Mouse (Mus musculus) mature B cell (primary cell): Measurements from ENCODE around the gene Rai1.

Experiments used
- in situ Hi-C: fragments of 300-500 bp; cut with MboI; formaldehyde crosslinking; loops from 2 replicates; pipeline ENCODE4 v1.14.3; 2019

Rai1 gene

DNA sequence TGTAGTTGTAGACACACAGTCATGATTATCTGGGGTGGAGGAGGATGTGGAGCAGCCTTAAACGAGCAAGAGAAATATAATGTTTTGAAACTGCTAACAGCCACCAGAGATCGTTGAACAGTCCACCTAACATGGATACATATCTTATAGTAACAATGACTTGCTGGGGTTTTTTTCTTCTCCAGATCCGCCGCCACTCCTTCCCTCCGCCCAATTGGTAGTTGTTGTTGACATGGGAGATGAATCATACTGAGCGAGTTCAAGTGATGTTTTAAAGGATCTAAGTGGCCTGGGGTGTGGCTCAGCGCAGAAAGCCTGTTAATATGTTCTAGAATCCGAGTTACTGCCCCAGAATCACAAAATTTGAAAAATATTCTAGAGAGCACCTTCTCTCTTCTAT is 114.8 kb downstream of the Rai1 start:
- in situ Hi-C loops: no loop called here

- in situ Hi-C loops: no loop called here
These were observed 115.5 kb downstream of the Rai1 start for GRCm38 (mm10) chr11:60220291-60220804.

DNA sequence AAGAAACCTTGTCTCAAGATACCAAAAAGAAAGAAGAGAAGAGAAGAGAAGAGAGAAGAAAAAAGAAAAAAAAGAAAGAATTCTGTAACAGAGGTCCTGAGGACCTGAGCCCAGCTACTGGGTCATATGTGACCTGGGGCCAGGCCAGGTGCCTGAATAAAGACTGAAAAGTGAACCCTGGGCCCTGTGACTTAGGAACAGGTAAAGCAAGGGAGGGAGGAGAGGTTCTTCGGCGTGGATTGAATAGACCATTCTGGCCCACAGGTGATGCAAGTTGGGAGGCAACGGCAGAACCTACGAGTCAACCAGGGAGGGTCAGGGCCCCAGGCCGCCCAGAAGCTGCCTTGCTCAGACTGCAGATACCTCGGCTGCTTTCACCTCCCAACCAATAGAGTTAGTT is 116.6 kb downstream of the Rai1 start:
- in situ Hi-C loops: no loop called here

DNA sequence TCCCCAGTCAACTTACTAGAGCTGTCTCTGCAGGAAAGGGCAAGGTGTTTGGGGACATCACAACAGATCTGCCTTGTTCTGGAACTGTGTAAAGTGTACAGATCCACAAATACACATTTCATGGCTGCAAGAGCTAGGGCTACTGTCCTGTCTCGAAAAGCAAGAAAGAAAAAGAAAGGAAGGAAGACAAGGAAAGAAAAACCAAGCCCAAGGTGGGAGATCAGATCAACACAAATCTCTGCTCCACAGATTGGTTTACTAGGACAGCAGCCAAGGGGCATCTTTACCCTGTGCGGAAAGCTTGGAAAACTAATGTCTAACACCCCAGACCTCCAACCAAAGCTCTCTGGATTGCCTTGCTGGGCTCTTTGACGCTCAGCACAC is 117.3 kb downstream of the Rai1 start:
- in situ Hi-C loops: no loop called here

DNA sequence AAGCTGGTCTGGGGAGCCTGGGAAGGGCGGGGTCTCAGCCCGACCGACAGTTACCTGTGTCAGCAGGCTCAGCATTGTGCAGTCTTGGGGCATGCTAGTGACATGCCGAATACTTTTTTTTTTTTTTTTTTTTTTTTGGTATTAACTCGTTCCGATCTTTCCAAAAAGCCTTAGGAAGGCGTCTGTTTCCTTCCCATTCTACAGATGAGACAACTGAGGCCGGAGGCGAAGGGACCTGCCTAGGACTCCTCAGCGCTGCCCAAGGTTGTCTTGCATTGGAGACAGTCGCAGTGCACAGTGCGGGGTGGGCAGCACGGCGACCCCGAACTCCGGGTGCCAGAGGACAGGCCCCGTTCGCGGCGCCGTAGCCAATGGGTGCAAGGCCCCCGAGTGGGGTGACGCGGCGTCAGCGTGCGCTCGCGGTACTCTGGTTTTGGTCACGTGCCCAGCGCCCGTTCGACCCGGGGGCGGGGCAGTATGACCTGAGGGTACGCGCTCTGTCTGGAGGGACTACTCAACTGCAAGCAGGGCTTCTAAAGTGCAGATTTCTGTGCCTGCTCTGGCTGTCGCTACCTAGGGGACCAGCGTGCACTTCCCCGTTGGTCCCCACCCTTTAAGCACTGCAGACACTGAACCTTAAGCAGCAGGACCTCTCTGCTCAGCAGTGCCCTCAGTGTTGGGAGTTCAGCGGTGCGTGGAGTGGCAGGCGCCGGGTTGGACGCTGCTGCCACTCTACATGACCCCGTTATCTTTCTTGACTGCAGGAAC is 117.8 kb downstream of the Rai1 start, which contains the start of gene Srebf1:
TSS of gene Srebf1 (minus strand) at position 113 of the 768 bp plus-strand sequence.
- in situ Hi-C loops: no loop called here

DNA sequence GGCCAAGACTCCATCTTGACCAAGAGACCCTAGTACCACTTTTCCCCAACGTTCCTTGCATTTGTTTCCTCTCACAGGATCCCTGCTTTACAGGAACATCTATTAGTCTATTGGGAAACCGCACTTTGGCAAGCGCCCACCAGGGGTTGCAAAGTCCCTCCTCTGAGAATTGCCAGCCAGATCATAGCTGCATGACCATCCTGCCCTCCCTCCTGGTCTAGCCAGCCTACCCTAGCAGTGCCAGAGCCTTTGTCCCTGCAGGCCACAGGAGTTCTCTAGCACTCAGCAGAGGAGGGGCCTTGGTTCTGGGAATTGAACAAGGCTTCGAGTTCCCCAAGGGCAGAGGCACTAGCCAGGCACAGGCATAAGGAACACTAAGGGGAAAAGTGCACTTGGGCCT is 119.9 kb downstream of the Rai1 start:
- in situ Hi-C loops: no loop called here

GRCm38 (mm10) chr11:60225874-60226273 is 121.1 kb downstream of the Rai1 start:
- in situ Hi-C loops: no loop called here

DNA sequence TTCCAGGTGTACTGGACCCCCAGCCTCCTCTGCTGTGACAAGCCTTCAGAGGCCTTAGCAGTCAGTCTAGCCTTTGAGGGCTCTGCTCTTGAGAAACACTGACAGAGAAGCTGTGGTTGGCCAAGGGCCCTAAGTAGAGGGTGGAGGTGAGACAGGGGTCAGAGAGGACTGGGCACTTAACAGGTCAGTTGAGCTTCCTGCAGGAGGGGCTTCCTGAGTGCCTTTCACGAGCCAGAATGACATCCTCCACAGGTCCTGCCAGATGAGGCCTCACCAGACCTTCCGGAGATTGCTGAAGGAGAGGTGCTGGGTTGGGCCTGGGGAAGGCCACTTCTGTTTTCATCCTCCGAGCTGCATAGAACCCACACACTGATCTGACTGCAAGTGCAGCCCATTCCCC is 123.7 kb downstream of the Rai1 start:
- in situ Hi-C loops: no loop called here

- in situ Hi-C loops: no loop called here
These were observed 125.0 kb downstream of the Rai1 start for GRCm38 (mm10) chr11:60229821-60230220.

GRCm38 (mm10) chr11:60230512-60230911 is 125.7 kb downstream of the Rai1 start:
- in situ Hi-C loops: no loop called here

GRCm38 (mm10) chr11:60231326-60231725 is 126.5 kb downstream of the Rai1 start:
- in situ Hi-C loops: no loop called here

- in situ Hi-C loops: no loop called here
These were observed 127.1 kb downstream of the Rai1 start for GRCm38 (mm10) chr11:60231951-60232350.

DNA sequence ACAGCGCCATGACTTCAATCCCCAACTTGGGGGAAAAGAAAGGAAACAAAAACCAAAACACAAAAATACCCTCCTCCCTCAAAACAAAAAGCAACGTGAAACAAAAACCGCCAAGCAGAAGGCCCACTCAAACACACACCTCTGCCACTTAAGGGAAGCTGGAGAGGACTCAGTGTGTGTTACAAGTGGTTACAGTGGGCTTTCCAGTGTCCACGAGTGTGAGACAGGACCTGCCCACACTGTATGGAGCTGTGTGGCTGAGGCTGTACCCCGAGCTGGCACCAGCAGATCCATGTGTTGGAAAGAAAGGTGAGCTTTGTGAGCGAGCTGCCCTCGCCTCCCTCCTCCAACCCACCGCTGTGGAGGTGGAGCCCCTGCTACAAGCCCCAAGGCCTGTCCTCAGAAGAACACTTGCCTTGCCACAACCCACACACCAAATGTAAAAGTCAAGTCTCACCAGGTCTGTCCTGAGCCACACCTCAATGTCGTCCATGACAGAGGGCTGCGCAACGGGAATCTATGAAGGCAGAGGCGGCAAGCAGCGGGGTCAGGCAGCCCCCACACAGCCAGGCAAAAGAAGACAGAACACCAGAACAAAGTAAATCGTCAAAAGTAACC is 127.7 kb downstream of the Rai1 start:
- in situ Hi-C loops: no loop called here

DNA sequence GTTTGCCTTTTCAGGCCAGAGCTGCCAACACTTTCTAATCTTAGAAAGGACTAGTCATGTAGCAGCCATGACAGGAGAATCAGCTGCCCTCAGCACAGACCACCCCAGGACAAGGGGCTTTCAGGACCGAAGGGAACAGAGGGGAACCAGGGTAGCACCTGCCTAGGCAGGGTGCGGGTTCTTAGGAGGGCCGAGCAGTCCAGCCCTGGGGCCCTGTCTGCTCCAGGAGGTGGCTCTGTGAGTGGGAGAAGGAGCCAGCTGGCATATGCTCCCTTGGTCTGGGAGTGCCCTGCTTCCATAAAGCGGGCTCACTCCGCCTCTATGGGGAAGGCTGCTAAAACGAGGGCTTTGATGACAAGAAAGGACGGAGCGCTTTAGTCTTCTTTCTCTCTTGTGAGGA is 128.4 kb downstream of the Rai1 start:
- in situ Hi-C loops: no loop called here

- in situ Hi-C loops: no loop called here
These were observed 130.5 kb downstream of the Rai1 start for GRCm38 (mm10) chr11:60235351-60235750.

- in situ Hi-C loops: no loop called here
These were observed 135.7 kb downstream of the Rai1 start for GRCm38 (mm10) chr11:60240509-60240908.

GRCm38 (mm10) chr11:60244503-60245143 is 139.8 kb downstream of the Rai1 start:
- in situ Hi-C loops: no loop called here

GRCm38 (mm10) chr11:60246077-60246476 is 141.3 kb downstream of the Rai1 start:
- in situ Hi-C loops: no loop called here

GRCm38 (mm10) chr11:60247753-60248550 is 143.1 kb downstream of the Rai1 start:
- in situ Hi-C loops: no loop called here
